Mouse (Mus musculus) liver, embryonic 12.5 days (tissue): Measurements from ENCODE around the gene Fam32a. TPM values are rescaled to one million over a fixed set of nuclear protein-coding genes. Genes with fewer than 3 reads are reported as not detected.

Experiments
- ATAC-seq: fragments of 200-750 bp; cut with Nextera tagmentation; 2 replicates; pipeline ENCODE4 v1.8.0; 2017; ENCODE audit warnings: moderate number of reproducible peaks, mild to moderate bottlenecking, moderate library complexity
- H3K27ac ChIP-seq: fragments of 300-500 bp; sonication (generic); 2 replicates; pipeline ENCODE4 v1.5.1; 2016; ENCODE audit warnings: mild to moderate bottlenecking
- H3K27me3 ChIP-seq: fragments of 300-500 bp; sonication (generic); replicated peaks from 2 replicates; pipeline ENCODE4 v1.6.1; 2016; ENCODE audit warnings: mild to moderate bottlenecking, moderate library complexity
- H3K36me3 ChIP-seq: fragments of 300-500 bp; sonication (generic); 2 replicates; pipeline ENCODE4 v1.6.1; 2016; ENCODE audit warnings: mild to moderate bottlenecking, moderate library complexity
- H3K4me1 ChIP-seq: fragments of 300-500 bp; sonication (generic); 2 replicates; pipeline ENCODE4 v1.6.1; 2016
- H3K4me2 ChIP-seq: fragments of 300-500 bp; sonication (generic); 2 replicates; pipeline ENCODE4 v1.6.1; 2016; ENCODE audit warnings: mild to moderate bottlenecking, moderate library complexity
- H3K4me3 ChIP-seq: fragments of 300-500 bp; sonication (generic); 2 replicates; pipeline ENCODE4 v1.5.1; 2016; ENCODE audit warnings: mild to moderate bottlenecking, moderate library complexity
- H3K9ac ChIP-seq: fragments of 300-500 bp; sonication (generic); 2 replicates; pipeline ENCODE4 v1.6.1; 2016; ENCODE audit warnings: mild to moderate bottlenecking, moderate library complexity
- H3K9me3 ChIP-seq: fragments of 300-500 bp; sonication (generic); replicated peaks from 2 replicates; pipeline ENCODE4 v1.6.1; 2016; ENCODE audit warnings: mild to moderate bottlenecking, moderate library complexity
- WGBS: fragments of 180-500 bp; shearing (Covaris S2); methylation state at CpG from one replicate; pipeline ENCODE4 v1.1.7; 2016; ENCODE audit not compliant: insufficient replicate concordance; 5-methylcytosine and 5-hydroxymethylcytosine counted together
- polyA plus RNA-seq: library from polyadenylated mRNA; unstranded; fragments of >200 nt; fragmentation: Nextera tagmentation; extraction: Ambion mirVana; gene quantifications from 2 replicates; pipeline ENCODE4 v1.2.1, GENCODE M21; 2016

The Fam32a gene
- polyA plus RNA-seq, 1 experiment from 2014 or later, result 42.7 TPM

DNA sequence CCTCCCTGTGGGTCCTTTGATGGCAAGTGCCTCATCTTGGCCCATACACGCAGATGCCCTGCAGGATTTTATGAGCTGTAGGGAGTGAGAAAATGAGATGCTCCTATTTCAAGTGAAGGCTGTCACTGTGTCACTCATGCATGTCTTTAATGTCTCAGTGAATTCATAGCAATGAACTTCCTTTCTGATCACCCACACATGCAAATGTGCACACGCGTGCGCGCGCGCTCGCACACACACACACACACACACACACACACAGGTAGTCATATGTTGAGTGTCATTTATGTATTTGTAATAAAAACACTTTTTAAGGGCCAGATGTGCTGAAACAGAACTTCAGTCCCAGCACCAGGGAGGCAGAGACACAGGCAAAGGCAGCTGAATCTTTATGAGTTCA lies 47.6 kb downstream of the Fam32a start:
- Histone ChIP-seq H3K36me3 (no peaks in the 10 kb centered on the region), H3K4me1 (peaks cover 36% of the 10 kb centered on the region), H3K4me2 (no peak overlapping the region), H3K27me3 (no peaks in the 10 kb centered on the region), H3K27ac (no peak overlapping the region), H3K4me3 (no peak overlapping the region), H3K9ac (no peak overlapping the region), H3K9me3 (no peaks in the 10 kb centered on the region)
- 94% methylated on average over 8 of the region's 8 CpGs for WGBS
- no peak for ATAC-seq

DNA sequence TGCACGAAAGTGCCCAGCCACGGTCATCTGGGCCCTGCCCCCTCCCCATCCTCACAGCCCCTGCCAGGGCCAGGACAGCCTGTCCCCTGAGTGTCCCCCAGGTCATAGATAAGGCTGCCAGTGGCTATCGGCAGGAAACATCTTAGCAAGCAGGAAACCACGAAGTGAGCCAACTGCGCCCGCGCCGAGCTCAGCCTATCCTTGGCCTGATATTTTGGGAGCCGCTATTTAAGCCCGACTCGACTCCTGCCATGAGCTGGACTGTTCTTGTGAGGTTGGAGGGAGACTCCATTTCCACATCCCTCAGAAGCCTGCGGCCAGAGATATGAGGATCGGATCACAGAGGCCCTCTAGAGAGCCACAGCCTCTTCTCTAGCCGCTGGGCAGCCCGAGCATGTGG lies 48.8 kb downstream of the Fam32a start:
- H3K36me3 ChIP-seq, result no peaks in the 10 kb centered on the region
- H3K9me3 ChIP-seq, result no peaks in the 10 kb centered on the region
- peaks cover 42% of the 10 kb centered on the region for H3K4me1 ChIP-seq
- H3K4me3 ChIP-seq, result peak overlapping the region; percentile 12; the same call in 1 of the 2 replicates
- ATAC-seq, result peak; percentile 81
- peak overlapping the region; percentile 51; the same call in 1 of the 2 replicates for H3K9ac ChIP-seq
- H3K27me3 ChIP-seq, result no peaks in the 10 kb centered on the region
- WGBS, result 9% methylated on average over 15 of the region's 15 CpGs
- H3K27ac ChIP-seq, result peak overlapping the region; percentile 76
- H3K4me2 ChIP-seq, result peak overlapping the region; percentile 55

DNA sequence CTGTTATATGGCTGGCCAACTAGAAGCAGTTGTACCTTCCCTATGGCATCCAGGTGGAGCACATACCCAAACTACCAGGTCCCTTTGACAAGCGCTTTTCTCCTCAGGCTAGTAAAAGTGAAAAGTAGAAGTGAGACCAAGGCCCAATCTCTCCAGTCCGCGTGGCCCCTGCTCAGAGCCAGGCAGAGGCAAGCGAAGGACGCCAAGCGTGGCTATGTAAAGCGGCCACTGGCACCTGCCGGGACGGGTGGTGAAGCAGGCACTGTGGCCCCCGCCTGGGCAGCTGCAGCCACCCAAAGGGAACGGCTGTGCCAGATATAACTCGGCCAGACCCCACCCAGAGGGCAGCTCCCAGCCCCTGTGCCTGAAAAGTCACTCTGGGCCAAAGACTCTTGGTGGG lies 51.1 kb downstream of the Fam32a start:
- Histone ChIP-seq H3K9ac (0 out of 2 replicates have a peak overlapping the region, but pooled peaks have one; percentile 3), H3K9me3 (no peaks in the 10 kb centered on the region), H3K36me3 (no peaks in the 10 kb centered on the region), H3K27me3 (no peaks in the 10 kb centered on the region; the same call in 1 of the 2 replicates), H3K4me3 (no peak overlapping the region), H3K27ac (no peak overlapping the region), H3K4me1 (peaks cover 42% of the 10 kb centered on the region), H3K4me2 (no peak overlapping the region)
- ATAC-seq, result no peak
- 70% methylated on average over 12 of the region's 12 CpGs for WGBS

DNA sequence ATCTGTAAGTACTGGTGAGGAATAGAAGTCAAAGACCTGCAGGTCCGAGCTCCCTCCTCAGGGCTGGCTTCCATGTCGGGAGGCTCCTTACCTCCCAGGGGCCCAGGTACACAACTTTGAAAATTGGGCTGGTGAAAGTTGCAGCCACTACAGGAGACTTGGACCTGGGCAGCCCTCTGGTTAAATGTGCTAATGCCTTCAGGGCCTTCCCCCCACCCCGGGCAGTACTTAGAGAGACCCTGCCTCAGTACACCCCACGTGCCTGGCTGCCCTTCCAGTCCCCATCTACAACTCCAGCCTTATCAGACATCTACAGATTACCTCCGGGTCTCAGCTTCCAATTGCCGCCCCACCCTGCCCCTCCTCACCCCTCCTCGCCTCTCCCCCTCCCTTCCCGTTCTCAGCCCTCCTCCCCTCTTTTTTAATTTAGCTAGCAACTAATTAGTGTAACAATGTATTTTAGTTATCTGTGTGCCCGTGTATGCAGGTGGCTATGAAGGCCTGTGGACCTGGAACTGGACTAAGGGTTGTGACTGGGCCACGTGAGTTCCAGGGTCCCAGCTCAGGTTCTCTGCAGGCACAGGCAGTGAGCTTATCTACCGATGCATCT lies 51.6 kb downstream of the Fam32a start:
- H3K9me3 ChIP-seq, result no peaks in the 10 kb centered on the region
- no peak overlapping the region for H3K4me3 ChIP-seq
- no peaks in the 10 kb centered on the region; the same call in 1 of the 2 replicates for H3K27me3 ChIP-seq
- no peak for ATAC-seq
- H3K4me1 ChIP-seq, result peaks cover 42% of the 10 kb centered on the region
- H3K4me2 ChIP-seq, result no peak overlapping the region
- no peak overlapping the region for H3K27ac ChIP-seq
- H3K9ac ChIP-seq, result 0 out of 2 replicates have a peak overlapping the region, but pooled peaks have one; percentile 3
- WGBS, result 35% methylated on average over 11 of the region's 11 CpGs
- no peaks in the 10 kb centered on the region for H3K36me3 ChIP-seq

DNA sequence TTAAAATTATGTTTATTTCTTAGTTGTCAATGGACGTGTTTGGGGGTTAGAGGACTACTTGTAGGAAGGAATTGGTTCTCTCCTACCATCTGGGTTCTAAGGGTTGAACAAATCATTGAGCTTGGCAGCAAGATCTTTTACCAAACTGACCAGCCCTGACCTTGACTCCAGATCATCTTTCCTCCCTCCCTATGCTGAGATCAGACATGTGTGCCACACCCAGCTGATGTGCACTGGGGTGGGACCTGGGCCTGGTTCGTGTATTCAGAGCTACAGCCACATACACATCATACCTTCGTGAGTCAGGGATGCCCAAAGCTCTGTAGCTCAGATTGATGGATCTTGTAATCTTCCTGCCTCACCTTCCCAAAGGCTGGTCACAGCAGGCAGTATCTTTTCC lies 52.2 kb downstream of the Fam32a start:
- no peak overlapping the region for H3K4me2 ChIP-seq
- no peaks in the 10 kb centered on the region for H3K36me3 ChIP-seq
- H3K4me3 ChIP-seq, result no peak overlapping the region
- no peak for ATAC-seq
- H3K9me3 ChIP-seq, result no peaks in the 10 kb centered on the region
- no peak overlapping the region for H3K27ac ChIP-seq
- peaks cover 44% of the 10 kb centered on the region for H3K4me1 ChIP-seq
- 45% methylated on average over 3 of the region's 3 CpGs for WGBS
- H3K27me3 ChIP-seq, result no peaks in the 10 kb centered on the region; the same call in 1 of the 2 replicates
- no peak overlapping the region for H3K9ac ChIP-seq

DNA sequence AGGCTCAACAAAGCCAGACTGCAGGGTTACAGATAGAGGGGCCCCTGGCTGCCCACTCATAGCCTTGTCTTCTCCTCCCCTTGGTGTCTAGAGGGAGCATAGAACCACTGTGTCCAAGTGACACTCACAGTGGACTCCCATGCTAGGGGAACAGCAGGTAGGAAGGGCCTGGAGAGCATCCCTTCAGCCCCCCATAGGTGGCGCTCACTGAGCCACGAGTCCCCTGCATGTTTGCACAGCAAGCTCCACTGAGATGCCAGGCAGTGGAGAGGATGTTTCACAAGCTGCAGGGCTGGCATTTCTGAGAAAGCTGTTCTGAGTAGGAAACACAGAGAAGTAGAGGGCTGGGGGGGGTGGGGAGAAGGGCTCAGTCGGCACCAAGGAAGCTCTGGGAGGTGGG lies 52.8 kb downstream of the Fam32a start:
- Histone ChIP-seq H3K27me3 (no peaks in the 10 kb centered on the region; the same call in 1 of the 2 replicates), H3K4me3 (no peak overlapping the region), H3K4me1 (peaks cover 50% of the 10 kb centered on the region), H3K36me3 (no peaks in the 10 kb centered on the region), H3K9ac (no peak overlapping the region), H3K4me2 (no peak overlapping the region), H3K27ac (no peak overlapping the region), H3K9me3 (no peaks in the 10 kb centered on the region)
- ATAC-seq, result no peak
- 16% methylated on average over 3 of the region's 3 CpGs for WGBS

DNA sequence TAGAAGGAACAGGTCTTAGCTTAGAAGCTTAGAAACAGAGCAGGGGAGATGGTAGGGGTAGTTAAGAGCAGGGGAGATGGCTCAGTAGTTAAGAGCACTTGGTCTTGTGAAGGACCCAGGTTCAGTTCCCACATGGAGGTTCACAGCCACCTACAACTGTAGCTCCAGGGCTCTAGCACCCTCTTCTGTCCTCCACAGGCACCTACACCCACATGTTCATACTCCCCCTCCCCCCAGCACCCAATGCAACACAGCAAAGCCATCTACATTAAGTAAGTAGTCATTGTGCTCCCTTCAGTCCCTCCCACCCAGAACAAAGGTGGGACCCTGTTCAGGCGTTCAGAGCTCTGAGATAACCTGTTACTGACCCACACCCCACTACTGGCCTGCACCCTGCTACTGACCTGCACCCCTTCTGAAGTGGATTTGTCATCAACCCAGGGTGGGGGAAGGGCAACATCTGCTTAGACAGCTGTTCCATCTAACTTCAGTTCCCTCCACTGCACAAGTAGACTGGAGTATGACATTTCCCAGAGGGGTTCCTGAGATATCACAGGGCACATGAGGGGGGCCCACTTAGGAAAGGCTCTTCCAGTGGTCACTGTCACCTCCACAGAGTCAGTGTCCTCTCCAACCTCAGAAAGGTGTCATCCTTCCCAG lies 53.7 kb downstream of the Fam32a start:
- ATAC-seq, result no peak
- Histone ChIP-seq H3K4me3 (no peak overlapping the region), H3K9ac (no peak overlapping the region), H3K36me3 (no peaks in the 10 kb centered on the region), H3K4me1 (peaks cover 48% of the 10 kb centered on the region), H3K9me3 (no peaks in the 10 kb centered on the region), H3K27me3 (no peaks in the 10 kb centered on the region; the same call in 1 of the 2 replicates), H3K4me2 (no peak overlapping the region), H3K27ac (no peak overlapping the region)
- 53% methylated on average over 1 of the region's 1 CpGs for WGBS

DNA sequence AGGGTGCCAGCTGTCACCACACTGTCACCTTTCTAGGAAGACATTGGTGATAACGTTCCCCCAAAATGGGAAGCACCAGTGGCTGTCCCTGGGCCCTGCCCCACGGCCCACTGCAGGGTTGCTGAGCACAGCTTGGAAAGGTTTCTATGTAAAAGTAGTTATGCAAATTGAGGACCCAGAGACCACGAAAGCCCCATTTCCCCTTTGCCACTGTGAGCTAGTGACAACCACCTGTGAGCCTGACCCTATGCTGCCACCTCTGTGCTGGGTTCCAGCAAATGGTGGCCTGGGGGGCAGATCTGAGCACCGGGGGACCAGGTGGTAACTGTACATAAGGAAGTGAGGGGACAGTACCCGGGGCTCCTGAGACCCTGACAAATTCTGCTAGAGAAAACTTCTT lies 54.3 kb downstream of the Fam32a start:
- no peak overlapping the region for H3K4me3 ChIP-seq
- no peak for ATAC-seq
- no peak overlapping the region for H3K9ac ChIP-seq
- no peak overlapping the region for H3K4me2 ChIP-seq
- no peak overlapping the region for H3K27ac ChIP-seq
- H3K27me3 ChIP-seq, result no peaks in the 10 kb centered on the region; the same call in 1 of the 2 replicates
- no peaks in the 10 kb centered on the region for H3K36me3 ChIP-seq
- no peaks in the 10 kb centered on the region for H3K9me3 ChIP-seq
- H3K4me1 ChIP-seq, result peaks cover 42% of the 10 kb centered on the region
- 39% methylated on average over 5 of the region's 5 CpGs for WGBS

Other genes starting within 250 kb of the Fam32a start
- gene Cyp4f18, start 210.1 kb upstream of the Fam32a start, polyA plus RNA-seq, result 1.1 TPM in 2 replicates
- gene Olfr372, start 178.5 kb upstream of the Fam32a start, polyA plus RNA-seq, result not detected in 2 replicates
- gene Olfr373, start 136.6 kb upstream of the Fam32a start, polyA plus RNA-seq, result not detected in 2 replicates
- not detected in 2 replicates for gene Olfr374, start 112.7 kb upstream of the Fam32a start, polyA plus RNA-seq
- 160 and 165 TPM in 2 replicates for gene Tpm4, start 84.8 kb upstream of the Fam32a start, polyA plus RNA-seq
- gene Rab8a, start 58.5 kb upstream of the Fam32a start, polyA plus RNA-seq, result 82.3 and 86.1 TPM in 2 replicates
- 0.28 and 0.32 TPM in 2 replicates for gene Hsh2d, start 30.1 kb upstream of the Fam32a start, polyA plus RNA-seq
- not detected in 2 replicates for gene Cib3, start 6.9 kb upstream of the Fam32a start, polyA plus RNA-seq
- not detected in 2 replicates for gene Gm11034, start 6.1 kb upstream of the Fam32a start, polyA plus RNA-seq
- gene Ap1m1, start 20.3 kb downstream of the Fam32a start, polyA plus RNA-seq, result 80.9 and 85.0 TPM in 2 replicates
- 10.1 and 10.3 TPM in 2 replicates for gene Gm10282, start 85.5 kb downstream of the Fam32a start, polyA plus RNA-seq
- gene Klf2, start 99.3 kb downstream of the Fam32a start, polyA plus RNA-seq, result 5.7 and 6.0 TPM in 2 replicates
- 28.9 and 29.8 TPM in 2 replicates for gene Eps15l1, start 201.7 kb downstream of the Fam32a start, polyA plus RNA-seq
- 1.0 and 1.1 TPM in 2 replicates for gene Calr3, start 224.1 kb downstream of the Fam32a start, polyA plus RNA-seq
- 7.0 and 7.7 TPM in 2 replicates for gene 1700030K09Rik, start 224.2 kb downstream of the Fam32a start, polyA plus RNA-seq